Mouse (Mus musculus) right cerebral cortex, postnatal 4 days (tissue): ENCODE data around the gene Slc25a5.
A peak's percentile ranks its signal among the peaks of the same experiment; 100 is the strongest.

Experiments used
- DNase-seq: peaks from one replicate; pipeline ENCODE4 v3.0.0-alpha.2; 2022

Slc25a5 gene

GRCm38 (mm10) chrX:36804196-36804595 lies 8.7 kb downstream of the Slc25a5 start:
- DNase-seq, result no peak

- DNase-seq, result no peak
Measured at GRCm38 (mm10) chrX:36805466-36806235, 10.2 kb downstream of the Slc25a5 start.

DNA sequence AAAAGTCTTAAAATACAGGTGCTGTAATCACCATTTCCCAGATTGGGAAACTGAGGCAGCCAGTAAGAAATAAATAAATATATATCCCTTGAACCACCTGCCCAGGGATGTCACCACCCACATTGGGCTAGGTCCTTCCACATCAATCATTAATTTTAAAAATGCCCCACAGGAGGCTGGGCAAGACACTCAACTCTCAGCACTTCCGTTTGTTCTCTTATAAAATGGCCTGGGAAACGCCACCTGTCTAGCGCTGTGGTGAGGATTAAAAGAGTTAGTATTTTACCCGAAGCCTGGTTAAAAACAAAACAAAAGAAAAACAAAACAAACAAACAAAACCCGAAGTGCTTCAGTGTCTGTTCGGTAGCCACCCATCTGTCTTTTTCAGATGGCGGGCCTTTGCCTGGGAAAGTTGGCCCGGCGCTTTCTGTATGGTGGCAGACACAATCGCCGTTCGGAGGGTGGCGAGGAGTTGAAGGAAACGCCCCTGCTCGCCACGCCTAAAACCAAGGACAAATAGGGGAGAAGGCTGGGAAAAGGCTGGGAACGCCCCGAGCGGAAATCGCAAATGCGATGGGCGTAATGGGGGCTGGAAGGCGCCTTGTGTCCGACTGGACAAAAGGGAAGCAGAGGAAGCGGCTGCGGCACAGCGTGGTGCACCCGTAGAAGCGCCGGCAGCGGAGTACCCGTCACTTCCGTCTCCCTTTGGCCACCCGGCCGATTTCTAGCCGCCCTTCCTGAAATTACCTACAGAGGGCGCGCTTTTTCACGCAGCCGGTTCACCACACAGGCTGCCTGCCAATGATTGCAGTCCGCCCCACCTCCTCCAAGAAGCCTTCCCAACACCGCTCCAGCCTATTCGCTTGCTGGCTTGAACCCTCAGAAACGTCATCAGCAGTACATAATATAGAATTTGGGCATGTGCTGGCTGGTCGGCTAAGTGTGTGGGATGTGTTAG lies 12.2 kb downstream of the Slc25a5 start:
- peak; percentile 81 for DNase-seq

GRCm38 (mm10) chrX:36808318-36808683 lies 12.8 kb downstream of the Slc25a5 start:
- DNase-seq, result no peak

DNA sequence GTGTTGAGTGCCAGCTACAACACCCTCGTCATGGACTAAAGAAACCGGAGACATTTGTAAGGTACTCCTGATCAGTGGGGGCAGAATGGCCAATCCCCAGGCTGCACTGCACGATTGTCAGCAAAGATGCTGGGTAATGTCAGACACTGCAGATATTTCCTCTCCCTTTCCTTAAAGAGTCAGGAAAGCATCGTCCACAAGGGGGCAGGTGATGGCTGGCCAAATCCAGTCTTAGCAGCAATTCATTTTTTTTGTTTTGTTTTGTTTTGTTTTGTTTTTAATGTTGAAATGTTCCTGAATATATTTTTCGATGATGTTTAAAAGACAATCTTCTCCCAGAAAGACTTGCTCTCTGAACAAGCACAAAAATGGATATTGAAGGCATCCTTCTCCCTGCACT lies 15.9 kb downstream of the Slc25a5 start:
- peak; percentile 37 for DNase-seq

- no peak for DNase-seq
Measured at GRCm38 (mm10) chrX:36814161-36814836, 18.8 kb downstream of the Slc25a5 start.

DNA sequence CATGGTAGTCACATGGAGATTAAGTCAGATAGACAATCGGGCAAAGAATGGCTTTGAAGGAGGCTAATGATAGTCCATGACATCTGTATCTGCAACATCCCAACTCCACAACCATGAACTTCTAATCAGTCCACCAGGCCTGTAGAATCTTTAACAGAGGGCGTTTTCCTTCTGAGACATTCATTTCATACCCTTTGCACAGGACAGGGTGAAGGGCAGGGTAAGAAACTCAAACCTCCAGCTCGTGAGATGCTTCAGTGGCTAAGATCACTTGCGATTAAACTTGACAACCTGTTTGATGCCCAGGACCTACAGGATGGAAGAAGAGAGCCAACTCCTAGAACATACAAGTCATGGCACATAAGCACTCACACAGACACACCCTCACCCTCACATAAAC lies 19.6 kb downstream of the Slc25a5 start:
- no peak for DNase-seq

DNA sequence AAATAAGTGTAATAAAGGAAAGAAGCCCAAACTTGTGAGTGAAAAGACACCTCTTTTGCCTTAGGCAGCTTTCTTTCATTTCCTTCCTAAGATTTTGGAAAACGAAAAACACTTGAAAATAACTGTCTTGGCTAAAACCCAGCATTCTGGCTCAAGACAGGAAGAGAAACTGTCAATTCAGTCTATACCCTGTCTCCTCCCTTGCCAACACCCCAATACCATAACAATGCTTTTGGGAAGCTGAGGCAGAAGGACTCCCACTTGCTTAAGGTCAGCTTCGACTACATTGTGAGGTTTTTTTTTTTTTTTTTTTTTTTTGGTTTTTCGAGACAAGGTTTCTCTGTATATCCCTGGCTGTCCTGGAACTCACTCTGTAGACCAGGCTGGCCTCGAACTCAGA lies 20.0 kb downstream of the Slc25a5 start:
- no peak for DNase-seq

GRCm38 (mm10) chrX:36816368-36816899 lies 21.0 kb downstream of the Slc25a5 start:
- no peak for DNase-seq

- DNase-seq, result peak; percentile 10
Measured at GRCm38 (mm10) chrX:36816953-36817441, 21.5 kb downstream of the Slc25a5 start.

GRCm38 (mm10) chrX:36819575-36819974 lies 24.1 kb downstream of the Slc25a5 start:
- no peak for DNase-seq

DNA sequence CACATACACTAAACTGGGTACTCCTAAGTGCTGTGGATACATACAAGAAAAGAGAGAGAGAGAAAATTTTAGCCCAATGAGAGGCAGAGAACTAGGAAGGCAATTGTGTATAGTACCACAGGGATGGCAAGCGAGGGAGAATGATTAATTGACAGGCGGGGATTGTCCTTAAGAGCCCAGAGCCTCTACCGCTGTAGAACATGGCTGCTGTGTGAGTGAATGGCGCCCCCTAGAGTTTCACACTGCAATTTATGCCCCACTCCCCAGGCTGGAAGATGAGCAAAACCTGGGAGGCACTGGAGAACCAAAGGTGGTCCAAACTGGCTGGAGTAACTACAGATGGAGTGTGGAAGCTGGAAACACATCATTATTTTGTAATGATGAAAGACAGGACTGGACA lies 24.8 kb downstream of the Slc25a5 start:
- DNase-seq, result peak; percentile 17

DNA sequence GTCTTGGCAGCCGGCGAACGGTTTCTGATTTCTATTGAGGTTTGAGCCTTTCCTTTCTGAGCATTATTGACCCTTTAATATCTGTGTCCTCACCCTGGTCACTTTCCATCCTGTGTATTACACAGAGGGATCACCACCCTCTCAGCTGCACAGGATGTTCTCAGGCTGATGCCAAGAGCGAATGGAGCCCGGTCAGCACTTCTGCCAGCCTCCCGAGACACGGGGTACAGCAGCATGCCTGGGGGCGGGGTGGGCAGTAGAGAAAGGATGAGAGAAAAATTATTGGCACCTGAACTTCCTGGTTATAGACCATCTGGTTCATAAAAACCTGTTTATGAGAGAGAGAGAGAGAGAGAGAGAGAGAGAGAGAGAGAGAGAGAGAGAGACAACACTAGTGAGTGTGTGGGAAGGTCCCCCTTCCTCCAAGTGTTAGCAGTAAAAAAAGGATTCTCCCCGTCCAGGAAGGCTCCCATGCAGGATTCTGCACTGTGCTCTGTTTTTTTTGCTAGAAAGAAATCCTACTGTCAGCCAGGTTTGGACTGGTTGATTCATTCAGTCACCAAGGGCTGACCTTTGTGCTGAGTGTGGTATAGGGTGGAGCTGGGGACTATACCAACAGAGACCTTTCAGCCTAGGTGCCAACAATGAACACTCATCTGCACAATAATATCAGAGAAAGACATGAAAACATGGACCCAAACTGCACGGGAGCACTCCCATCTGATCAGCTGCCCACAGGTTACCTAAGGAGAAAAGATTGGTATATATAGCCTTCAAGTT lies 28.7 kb downstream of the Slc25a5 start:
- DNase-seq, result no peak

DNA sequence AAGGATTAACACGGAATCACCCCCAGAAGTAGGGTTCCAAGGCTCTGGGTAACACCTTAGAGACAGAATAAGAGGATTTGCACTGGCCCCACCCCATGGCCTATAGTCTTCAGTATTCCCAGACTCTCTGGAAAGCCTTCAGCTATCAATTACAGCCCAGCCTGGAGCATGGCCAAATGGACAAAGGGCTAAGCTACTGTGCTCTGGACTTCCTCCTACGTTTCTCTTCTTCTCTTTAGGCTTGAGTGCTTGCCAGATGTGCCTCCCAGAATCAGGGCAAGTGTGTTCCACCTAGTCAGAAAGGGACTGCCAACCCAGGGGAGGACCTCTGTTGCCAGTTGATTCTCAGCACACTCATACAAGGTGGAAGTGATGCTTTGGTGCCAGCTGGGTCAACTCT lies 29.6 kb downstream of the Slc25a5 start:
- DNase-seq, result no peak

- DNase-seq, result no peak
Measured at GRCm38 (mm10) chrX:36826873-36827272, 31.4 kb downstream of the Slc25a5 start.

GRCm38 (mm10) chrX:36830271-36830670 lies 34.8 kb downstream of the Slc25a5 start:
- DNase-seq, result peak; percentile 17

GRCm38 (mm10) chrX:36831632-36832031 lies 36.2 kb downstream of the Slc25a5 start:
- no peak for DNase-seq

- peak; percentile 78 for DNase-seq
Measured at GRCm38 (mm10) chrX:36833397-36834084, 38.1 kb downstream of the Slc25a5 start.

DNA sequence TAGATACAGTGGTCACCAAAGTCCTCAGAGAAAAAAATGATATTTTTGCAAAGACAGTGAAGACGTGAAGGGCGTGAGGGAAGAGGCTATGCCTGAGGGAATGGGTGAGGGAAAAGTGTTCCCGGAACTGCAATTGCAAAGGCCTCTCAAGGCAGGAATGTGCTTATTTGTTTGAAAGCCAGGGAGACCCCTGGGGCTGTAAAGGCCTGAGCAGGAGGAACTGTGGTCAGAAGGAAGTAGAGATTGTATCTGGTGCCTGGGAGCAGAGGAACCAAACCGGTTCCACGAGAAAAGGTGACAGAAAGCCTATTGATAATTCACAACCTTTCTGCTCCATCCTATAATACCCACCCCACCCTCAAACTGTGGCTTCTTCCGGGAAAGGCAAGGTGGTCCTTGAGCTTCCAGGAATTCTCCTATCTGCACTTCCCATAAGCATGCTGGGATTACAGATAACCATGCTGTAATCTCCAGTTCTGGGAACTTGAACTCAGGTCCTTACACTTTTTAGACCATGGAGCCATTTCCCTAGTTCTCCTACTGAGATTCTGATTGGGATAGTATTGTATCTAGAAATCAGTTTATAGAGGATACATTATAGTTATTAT lies 41.7 kb downstream of the Slc25a5 start:
- DNase-seq, result no peak

DNA sequence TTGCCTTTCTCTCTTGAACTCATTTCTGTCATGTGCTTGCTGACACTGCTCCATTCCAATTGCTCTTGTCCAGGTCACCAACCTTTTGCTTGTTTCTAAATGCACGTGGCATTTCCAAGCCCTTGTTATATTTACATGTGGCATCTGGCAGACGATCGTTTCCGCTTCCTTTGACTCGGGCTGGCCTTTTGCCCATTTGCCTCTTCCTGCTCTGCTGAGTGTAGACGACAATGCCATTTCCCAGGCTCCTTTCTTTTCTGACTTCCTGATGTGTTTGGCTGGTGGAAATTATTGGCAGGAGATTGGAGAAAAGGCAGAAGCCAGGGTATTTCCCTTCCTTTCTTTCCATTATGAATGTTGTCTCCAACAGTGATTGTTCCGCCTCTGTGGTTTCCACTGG lies 43.9 kb downstream of the Slc25a5 start:
- DNase-seq, result no peak

DNA sequence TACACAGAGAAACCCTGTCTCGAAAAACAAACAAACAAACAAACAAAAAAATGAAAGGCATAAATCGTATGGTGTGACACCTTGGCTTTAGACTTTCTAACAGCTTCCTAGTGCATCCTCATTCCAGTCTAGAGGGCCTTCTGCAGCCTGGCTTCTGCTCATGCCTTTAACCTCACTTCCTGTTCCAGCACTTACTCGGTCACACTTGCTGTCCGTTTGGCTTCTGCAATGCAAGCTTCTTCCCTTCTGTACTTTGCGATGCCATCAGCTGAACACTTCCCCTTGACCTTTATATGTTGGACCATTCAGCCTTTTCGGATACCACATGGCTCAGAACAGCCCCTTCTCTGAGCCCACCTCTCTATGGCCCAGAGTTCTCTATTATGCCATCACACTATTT lies 46.2 kb downstream of the Slc25a5 start:
- DNase-seq, result no peak
